Mouse (Mus musculus): ENCODE measurements around the gene Mitf. TPM values are rescaled to one million over a fixed set of nuclear protein-coding genes. Genes with fewer than 3 reads are reported as not detected.

Gene Mitf
- total and polyA plus RNA-seq, 3 experiments: 0.33 TPM; not detected in 2

- no peaks in the 10 kb centered on the region for H3K36me3 ChIP-seq (replicated peaks)
- H3K27me3 ChIP-seq (ENCODE audit: insufficient read depth, low read length): no peaks in the 10 kb centered on the region
- no peaks in the 10 kb centered on the region for H3K4me1 ChIP-seq (ENCODE audit: insufficient read depth, low read depth, low read length)
- TF ChIP-seq TAL1 (conservative IDR thresholded peaks at IDR 0.05; ENCODE audit: low read depth, low read length) (no peak), POLR2AphosphoS5 (IDR thresholded peaks at IDR 0.05; ENCODE audit: insufficient replicate concordance, low read depth, low read length) (no peak), GATA2 (IDR thresholded peaks at IDR 0.05; ENCODE audit: borderline replicate concordance, low read depth, low read length) (no peak), GATA1 (IDR thresholded peaks at IDR 0.05; ENCODE audit: borderline replicate concordance, low read length) (no peak), CTCF (IDR thresholded peaks at IDR 0.05; ENCODE audit: low read depth, low read length) (no peak)
- peaks cover 30% of the 10 kb centered on the region for H3K9me3 ChIP-seq (replicated peaks)
- H3K4me3 ChIP-seq (ENCODE audit: low read depth, low read length): no peak overlapping the region
- no peak for ATAC-seq (ENCODE audit: extremely low read depth, insufficient number of reproducible peaks, low FRiP score, poor library complexity, severe bottlenecking)
- no peak for DNase-seq (ENCODE audit: low spot score)
These were observed 39.0 kb upstream of the Mitf start for GRCm38 (mm10) chr6:97767836-97768235.

GRCm38 (mm10) chr6:97769549-97769948 is 37.3 kb upstream of the Mitf start:
- Histone ChIP-seq H3K36me3 (replicated peaks) (no peaks in the 10 kb centered on the region), H3K9me3 (replicated peaks) (peaks cover 22% of the 10 kb centered on the region), H3K4me3 (ENCODE audit: low read depth, low read length) (no peak overlapping the region), H3K27me3 (ENCODE audit: insufficient read depth, low read length) (no peaks in the 10 kb centered on the region), H3K4me1 (ENCODE audit: insufficient read depth, low read depth, low read length) (no peaks in the 10 kb centered on the region)
- TF ChIP-seq TAL1 (conservative IDR thresholded peaks at IDR 0.05; ENCODE audit: low read depth, low read length): no peak
- DNase-seq (ENCODE audit: low spot score): no peak
- ATAC-seq (ENCODE audit: extremely low read depth, insufficient number of reproducible peaks, low FRiP score, poor library complexity, severe bottlenecking): no peak

GRCm38 (mm10) chr6:97781316-97781715 is 25.5 kb upstream of the Mitf start:
- no peak for TF ChIP-seq GATA2 (IDR thresholded peaks at IDR 0.05; ENCODE audit: borderline replicate concordance, low read depth, low read length)
- no peak for TF ChIP-seq TAL1 (conservative IDR thresholded peaks at IDR 0.05; ENCODE audit: low read depth, low read length)
- TF ChIP-seq CTCF (IDR thresholded peaks at IDR 0.05; ENCODE audit: low read depth, low read length): no peak
- no peak for TF ChIP-seq POLR2AphosphoS5 (IDR thresholded peaks at IDR 0.05; ENCODE audit: insufficient replicate concordance, low read depth, low read length)
- no peak for TF ChIP-seq GATA1 (IDR thresholded peaks at IDR 0.05; ENCODE audit: borderline replicate concordance, low read length)
- Histone ChIP-seq H3K36me3 (replicated peaks) (no peaks in the 10 kb centered on the region), H3K4me3 (ENCODE audit: low read depth, low read length) (no peak overlapping the region), H3K9me3 (replicated peaks) (peaks cover 24% of the 10 kb centered on the region), H3K4me1 (ENCODE audit: insufficient read depth, low read depth, low read length) (no peaks in the 10 kb centered on the region), H3K27me3 (ENCODE audit: insufficient read depth, low read length) (no peaks in the 10 kb centered on the region)
- ATAC-seq (ENCODE audit: extremely low read depth, insufficient number of reproducible peaks, low FRiP score, poor library complexity, severe bottlenecking): no peak
- DNase-seq (ENCODE audit: low spot score): no peak

GRCm38 (mm10) chr6:97782291-97782690 is 24.6 kb upstream of the Mitf start:
- ATAC-seq (ENCODE audit: extremely low read depth, insufficient number of reproducible peaks, low FRiP score, poor library complexity, severe bottlenecking) (no peak), DNase-seq (ENCODE audit: low spot score) (no peak)
- Histone ChIP-seq H3K9me3 (replicated peaks) (peaks cover 15% of the 10 kb centered on the region), H3K27me3 (ENCODE audit: insufficient read depth, low read length) (no peaks in the 10 kb centered on the region), H3K4me3 (ENCODE audit: low read depth, low read length) (no peak overlapping the region), H3K4me1 (ENCODE audit: insufficient read depth, low read depth, low read length) (no peaks in the 10 kb centered on the region), H3K36me3 (replicated peaks) (no peaks in the 10 kb centered on the region)
- TF ChIP-seq POLR2AphosphoS5 (IDR thresholded peaks at IDR 0.05; ENCODE audit: insufficient replicate concordance, low read depth, low read length): no peak
- no peak for TF ChIP-seq GATA2 (IDR thresholded peaks at IDR 0.05; ENCODE audit: borderline replicate concordance, low read depth, low read length)
- TF ChIP-seq GATA1 (IDR thresholded peaks at IDR 0.05; ENCODE audit: borderline replicate concordance, low read length): no peak
- TF ChIP-seq TAL1 (conservative IDR thresholded peaks at IDR 0.05; ENCODE audit: low read depth, low read length): no peak
- TF ChIP-seq CTCF (IDR thresholded peaks at IDR 0.05; ENCODE audit: low read depth, low read length): no peak

GRCm38 (mm10) chr6:97786871-97787270 is 20.0 kb upstream of the Mitf start:
- TF ChIP-seq GATA1 (IDR thresholded peaks at IDR 0.05; ENCODE audit: borderline replicate concordance, low read length) (no peak), TAL1 (conservative IDR thresholded peaks at IDR 0.05; ENCODE audit: low read depth, low read length) (no peak), GATA2 (IDR thresholded peaks at IDR 0.05; ENCODE audit: borderline replicate concordance, low read depth, low read length) (no peak), POLR2AphosphoS5 (IDR thresholded peaks at IDR 0.05; ENCODE audit: insufficient replicate concordance, low read depth, low read length) (no peak), CTCF (IDR thresholded peaks at IDR 0.05; ENCODE audit: low read depth, low read length) (no peak)
- Histone ChIP-seq H3K9me3 (replicated peaks) (peaks cover 34% of the 10 kb centered on the region), H3K4me1 (ENCODE audit: insufficient read depth, low read depth, low read length) (no peaks in the 10 kb centered on the region), H3K27me3 (ENCODE audit: insufficient read depth, low read length) (no peaks in the 10 kb centered on the region), H3K4me3 (ENCODE audit: low read depth, low read length) (no peak overlapping the region), H3K36me3 (replicated peaks) (no peaks in the 10 kb centered on the region)
- ATAC-seq (ENCODE audit: extremely low read depth, insufficient number of reproducible peaks, low FRiP score, poor library complexity, severe bottlenecking) (no peak), DNase-seq (ENCODE audit: low spot score) (no peak)

- H3K4me3 ChIP-seq (ENCODE audit: low read depth, low read length): no peak overlapping the region
- no peak for TF ChIP-seq GATA1 (IDR thresholded peaks at IDR 0.05; ENCODE audit: borderline replicate concordance, low read length)
- no peak for TF ChIP-seq CTCF (IDR thresholded peaks at IDR 0.05; ENCODE audit: low read depth, low read length)
- no peak for TF ChIP-seq TAL1 (conservative IDR thresholded peaks at IDR 0.05; ENCODE audit: low read depth, low read length)
- no peak for TF ChIP-seq GATA2 (IDR thresholded peaks at IDR 0.05; ENCODE audit: borderline replicate concordance, low read depth, low read length)
- TF ChIP-seq POLR2AphosphoS5 (IDR thresholded peaks at IDR 0.05; ENCODE audit: insufficient replicate concordance, low read depth, low read length): no peak
- H3K9me3 ChIP-seq (replicated peaks): peaks cover 30% of the 10 kb centered on the region
- no peaks in the 10 kb centered on the region for H3K36me3 ChIP-seq (replicated peaks)
- no peaks in the 10 kb centered on the region for H3K4me1 ChIP-seq (ENCODE audit: insufficient read depth, low read depth, low read length)
- ATAC-seq (ENCODE audit: extremely low read depth, insufficient number of reproducible peaks, low FRiP score, poor library complexity, severe bottlenecking): no peak
- H3K27me3 ChIP-seq (ENCODE audit: insufficient read depth, low read length): no peaks in the 10 kb centered on the region
- no peak for DNase-seq (ENCODE audit: low spot score)
These were observed 18.4 kb upstream of the Mitf start for GRCm38 (mm10) chr6:97788361-97788974.
